Mouse (Mus musculus) stomach, postnatal 0 days (tissue): ENCODE results near the gene Spr. TPM values are rescaled to one million over a fixed set of nuclear protein-coding genes. Genes with fewer than 3 reads are reported as not detected.

Source experiments
- ATAC-seq: fragments of 200-750 bp; cut with Nextera tagmentation; 2 replicates; pipeline ENCODE4 v1.8.0; 2017; ENCODE audit not compliant: low FRiP score, low TSS enrichment
- DNase-seq: peaks from one replicate; pipeline ENCODE4 v3.0.0-alpha.2; 2016; ENCODE audit warnings: low spot score
- H3K27ac ChIP-seq: fragments of 300-500 bp; sonication (generic); replicated peaks from 2 replicates; pipeline ENCODE4 v1.5.1; 2014; ENCODE audit warnings: mild to moderate bottlenecking, control low read depth
- H3K27me3 ChIP-seq: fragments of 300-500 bp; sonication (generic); 2 replicates; pipeline ENCODE4 v1.6.1; 2014; ENCODE audit warnings: low read length; ENCODE audit not compliant: control insufficient read depth, insufficient read depth
- H3K36me3 ChIP-seq: fragments of 300-500 bp; sonication (generic); 2 replicates; pipeline ENCODE4 v1.6.1; 2014; ENCODE audit warnings: low read length, mixed read lengths; ENCODE audit not compliant: control insufficient read depth, insufficient read depth
- H3K4me1 ChIP-seq: fragments of 300-500 bp; sonication (generic); replicated peaks from 2 replicates; pipeline ENCODE4 v1.6.1; 2014; ENCODE audit warnings: antibody characterized with exemption; ENCODE audit not compliant: control insufficient read depth, insufficient read depth
- H3K4me2 ChIP-seq: fragments of 300-500 bp; sonication (generic); replicated peaks from 2 replicates; pipeline ENCODE4 v1.6.1; 2014; ENCODE audit warnings: low read depth, mild to moderate bottlenecking, control low read depth, moderate library complexity
- H3K4me3 ChIP-seq: fragments of 300-500 bp; sonication (generic); 2 replicates; pipeline ENCODE4 v1.5.1; 2014; ENCODE audit warnings: low read depth, low read length, control low read depth
- H3K9ac ChIP-seq: fragments of 300-500 bp; sonication (generic); 2 replicates; pipeline ENCODE4 v1.6.1; 2014; ENCODE audit warnings: mild to moderate bottlenecking, low read length, control low read depth, mixed read lengths
- H3K9me3 ChIP-seq: fragments of 300-500 bp; sonication (generic); 2 replicates; pipeline ENCODE4 v1.6.1; 2016; ENCODE audit warnings: low read length; ENCODE audit not compliant: control insufficient read depth
- CTCF ChIP-seq: IDR thresholded peaks from 2 replicates; pipeline ENCODE4 v1.5.1; 2016; ENCODE audit warnings: antibody characterized with exemption, low read depth, mild to moderate bottlenecking, moderate library complexity
- EP300 ChIP-seq: optimal IDR thresholded peaks from 2 replicates; pipeline ENCODE3; 2016; ENCODE audit warnings: antibody characterized with exemption
- WGBS: fragments of 180-500 bp; shearing (Covaris S2); extraction: QIAGEN DNeasy Blood & Tissue Kit; methylation state at CpG from one replicate; pipeline ENCODE4 v1.1.7; 2014; 5-methylcytosine and 5-hydroxymethylcytosine counted together
- polyA plus RNA-seq: library from polyadenylated mRNA; unstranded; fragments of >200 nt; fragmentation: Nextera tagmentation; extraction: Ambion mirVana; gene quantifications from 2 replicates; pipeline ENCODE4 v1.2.1, GENCODE M21; 2015

Spr gene
- polyA plus RNA-seq, 1 experiment from 2014 or later: 58.8 TPM

GRCm38 (mm10) chr6:85105033-85105615 is 32.4 kb downstream of the Spr start:
- H3K4me1 ChIP-seq: no peaks in the 10 kb centered on the region
- H3K36me3 ChIP-seq: no peaks in the 10 kb centered on the region
- TF ChIP-seq EP300: no peak
- no peak for TF ChIP-seq CTCF
- H3K27me3 ChIP-seq: no peaks in the 10 kb centered on the region
- no peaks in the 10 kb centered on the region for H3K9me3 ChIP-seq
- H3K4me3 ChIP-seq: no peak overlapping the region
- WGBS: 85% methylated on average over 10 of the region's 10 CpGs
- no peak overlapping the region for H3K9ac ChIP-seq
- H3K4me2 ChIP-seq: no peak overlapping the region
- no peak overlapping the region for H3K27ac ChIP-seq
- no peak for ATAC-seq
- no peak for DNase-seq

- Histone ChIP-seq H3K9ac (no peak overlapping the region), H3K4me3 (no peak overlapping the region), H3K27ac (no peak overlapping the region), H3K9me3 (no peaks in the 10 kb centered on the region), H3K4me2 (no peak overlapping the region), H3K27me3 (no peaks in the 10 kb centered on the region), H3K36me3 (no peaks in the 10 kb centered on the region), H3K4me1 (no peaks in the 10 kb centered on the region)
- DNase-seq (no peak), ATAC-seq (no peak)
- 90% methylated on average over 3 of the region's 3 CpGs for WGBS
- TF ChIP-seq EP300: no peak
- no peak for TF ChIP-seq CTCF
Observed at GRCm38 (mm10) chr6:85103321-85103720, 34.2 kb downstream of the Spr start.

GRCm38 (mm10) chr6:85096441-85096840 is 41.1 kb downstream of the Spr start:
- TF ChIP-seq CTCF (no peak), EP300 (no peak)
- Histone ChIP-seq H3K9ac (no peak overlapping the region), H3K27ac (no peak overlapping the region), H3K9me3 (no peaks in the 10 kb centered on the region), H3K4me2 (no peak overlapping the region), H3K27me3 (no peaks in the 10 kb centered on the region), H3K4me3 (no peak overlapping the region), H3K4me1 (no peaks in the 10 kb centered on the region), H3K36me3 (no peaks in the 10 kb centered on the region)
- ATAC-seq (no peak), DNase-seq (no peak)
- WGBS: 40% methylated on average over 2 of the region's 2 CpGs

- ATAC-seq (peak; percentile 59; the same call in 1 of the 2 replicates), DNase-seq (no peak)
- no peaks in the 10 kb centered on the region for H3K9me3 ChIP-seq
Observed at GRCm38 (mm10) chr6:85087425-85087824, 50.1 kb downstream of the Spr start.

GRCm38 (mm10) chr6:85086645-85087044 is 50.9 kb downstream of the Spr start:
- Histone ChIP-seq H3K27ac (0 out of 2 replicates have a peak overlapping the region, but pooled peaks have one; percentile 35), H3K4me2 (no peak overlapping the region), H3K4me1 (no peaks in the 10 kb centered on the region), H3K27me3 (no peaks in the 10 kb centered on the region), H3K4me3 (no peak overlapping the region), H3K36me3 (no peaks in the 10 kb centered on the region), H3K9ac (no peak overlapping the region), H3K9me3 (no peaks in the 10 kb centered on the region)
- TF ChIP-seq CTCF (no peak), EP300 (no peak)
- DNase-seq (no peak), ATAC-seq (no peak)
- 63% methylated on average over 3 of the region's 3 CpGs for WGBS

More at GRCm38 (mm10) chr6:85087425-85087824, 50.1 kb downstream of the Spr start:
- no peak for TF ChIP-seq CTCF
- no peak for TF ChIP-seq EP300
- H3K4me3 ChIP-seq: no peak overlapping the region
- no peaks in the 10 kb centered on the region for H3K27me3 ChIP-seq
- no peaks in the 10 kb centered on the region for H3K36me3 ChIP-seq
- H3K27ac ChIP-seq: 0 out of 2 replicates have a peak overlapping the region, but pooled peaks have one; percentile 35
- no peak overlapping the region for H3K9ac ChIP-seq
- H3K4me1 ChIP-seq: no peaks in the 10 kb centered on the region
- no peak overlapping the region for H3K4me2 ChIP-seq
- WGBS: 57% methylated on average over 4 of the region's 4 CpGs

Other genes with a start within 250 kb of the Spr start
- 11.7 and 13.8 TPM in 2 replicates for gene Exoc6b, start 68.3 kb downstream of the Spr start, polyA plus RNA-seq
- gene Emx1, start 49.7 kb upstream of the Spr start, polyA plus RNA-seq: not detected in 2 replicates
- 8.4 and 8.9 TPM in 2 replicates for gene Sfxn5, start 195.7 kb upstream of the Spr start, polyA plus RNA-seq
- 7.6 and 8.3 TPM in 2 replicates for gene Rab11fip5, start 236.9 kb upstream of the Spr start, polyA plus RNA-seq